Mouse (Mus musculus) MEL (cell line): ENCODE data around the gene Tnfrsf1a.

Source experiments
- CTCF ChIP-seq, 3 experiments: IDR thresholded peaks in 2 of 3; conservative IDR thresholded peaks in 1 of 3; 2 replicates each; pipeline ENCODE4 v1.5.1; 2011 to 2012; ENCODE audit warnings: low read length in 3 of 3, low read depth in 2 of 3, mild to moderate bottlenecking in 2 of 3, improper control_type of control experiment in 1 of 3, inconsistent platforms in 1 of 3, mixed read lengths in 1 of 3, moderate library complexity in 1 of 3; ENCODE audit not compliant: control insufficient read depth in 1 of 3, insufficient read depth in 1 of 3, poor library complexity in 1 of 3, severe bottlenecking in 1 of 3
- GABPA ChIP-seq: IDR thresholded peaks from 2 replicates; pipeline ENCODE4 v1.6.1; 2012; ENCODE audit warnings: low read depth, mild to moderate bottlenecking, inconsistent platforms, low read length, improper control_type of control experiment, moderate library complexity
- KAT2A ChIP-seq: conservative IDR thresholded peaks from 2 replicates; pipeline ENCODE4 v1.6.1; 2012; ENCODE audit warnings: low read depth, low read length, improper control_type of control experiment, inconsistent platforms
- MYC ChIP-seq: IDR thresholded peaks from 2 replicates; pipeline ENCODE4 v1.6.1; 2011; ENCODE audit warnings: low read depth, mild to moderate bottlenecking, low read length, improper control_type of control experiment, moderate library complexity
- POLR2A ChIP-seq, 2 experiments: IDR thresholded peaks; 2 replicates each; pipeline ENCODE4 v1.6.1; 2011 to 2012; ENCODE audit warnings: low read length in 2 of 2, mild to moderate bottlenecking in 2 of 2, control low read depth in 1 of 2, improper control_type of control experiment in 1 of 2, low read depth in 1 of 2, moderate library complexity in 1 of 2; ENCODE audit not compliant: control insufficient read depth in 1 of 2, insufficient read depth in 1 of 2, poor library complexity in 1 of 2
- POLR2AphosphoS2 ChIP-seq: IDR thresholded peaks from 2 replicates; pipeline ENCODE4 v1.6.1; 2011; ENCODE audit warnings: low read length, improper control_type of control experiment
- TCF12 ChIP-seq: IDR thresholded peaks from 2 replicates; pipeline ENCODE4 v1.6.1; 2014; ENCODE audit warnings: low read depth, mild to moderate bottlenecking, inconsistent platforms, low read length, improper control_type of control experiment, moderate library complexity
- ZKSCAN1 ChIP-seq: IDR thresholded peaks from 2 replicates; pipeline ENCODE4 v1.6.1; 2012; ENCODE audit warnings: low read depth, mild to moderate bottlenecking, inconsistent platforms, low read length, improper control_type of control experiment, moderate library complexity

DNA sequence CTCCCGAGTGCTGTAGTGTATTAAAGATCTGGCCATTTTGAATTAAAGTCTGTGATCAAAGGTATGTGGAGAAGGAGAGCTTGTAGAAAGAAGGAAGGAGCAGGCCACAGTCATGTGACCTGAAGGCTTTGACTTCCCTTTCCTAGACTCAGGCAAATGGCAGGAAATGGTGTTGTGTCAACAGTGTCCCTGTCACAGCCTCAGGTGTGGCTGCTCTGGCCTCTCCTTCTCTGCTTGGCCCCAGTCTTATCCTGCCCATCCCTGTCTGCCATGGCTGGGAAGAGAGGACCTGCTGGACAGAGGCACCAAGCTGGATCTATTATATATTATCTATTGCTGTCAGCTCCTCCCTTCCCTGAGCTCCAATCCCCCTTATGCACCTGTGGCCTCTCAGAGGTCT lies 3.5 kb upstream of the Tnfrsf1a start:
- TF ChIP-seq TCF12, result 0 out of 2 replicates have a peak, but pooled peaks have one; percentile 1
- TF ChIP-seq POLR2AphosphoS2, result no peak
- TF ChIP-seq ZKSCAN1, result no peak
- TF ChIP-seq CTCF (IDR thresholded peaks at IDR 0.05 in 2 of 3, conservative IDR thresholded peaks at IDR 0.05 in 1 of 3; ENCODE audit: control insufficient read depth in 1 of 3, insufficient read depth in 1 of 3, low read depth in 2 of 3, low read length in 3 of 3, poor library complexity in 1 of 3, severe bottlenecking in 1 of 3), result no peak
- TF ChIP-seq GABPA, result no peak
- 0 out of 4 replicates have a peak, but pooled peaks of 1 of the 2 experiments have one; percentile 31 for TF ChIP-seq POLR2A (IDR thresholded peaks at IDR 0.05; ENCODE audit: control insufficient read depth in 1 of 2, insufficient read depth in 1 of 2, low read depth in 1 of 2, low read length in 2 of 2, poor library complexity in 1 of 2)
- TF ChIP-seq KAT2A, result no peak
- no peak for TF ChIP-seq MYC
